9 mouse cellular contexts compared by ENCODE assay signal in genomic region chr3:41070519-41070918, GRCm38 (mm10). TPM values are rescaled to one million over a fixed set of nuclear protein-coding genes. Genes with fewer than 3 reads are reported as not detected.
DNase-seq lines count a peak whose midpoint lies in the region; ATAC-seq and TF ChIP-seq lines count a peak whose summit lies in the region.
"Had no signal": no experiment of that assay in that cellular context is flagged by ENCODE, and none has a peak within 500 bp of the region (broad histone marks: within the 10 kb centered on the region; RNA-seq: fewer than 3 reads in every experiment).

No protein-coding gene starts in this region.

- TF ChIP-seq POLR2A in lung, adult 2 months (IDR thresholded peaks at IDR 0.05; ENCODE audit: borderline replicate concordance, extremely low read depth, low read depth, low read length): no peak

- 80% methylated on average over 2 of the region's 2 CpGs for WGBS in lung, adult 2 months

- DNase-seq in cerebellum, postnatal 4 days (ENCODE audit: low spot score in 2 of 2): no peak
- peak; percentile 29 to 34 for DNase-seq in heart, postnatal 10 days
- no peak for DNase-seq in heart, adult 9 months (ENCODE audit: low spot score in 2 of 2)
- DNase-seq in lung, adult 2 months: no peak
- no peak for DNase-seq in lung, adult 18-20 months
- DNase-seq in kidney, postnatal 10 days: peak; percentile 12
- DNase-seq in spleen, postnatal 4 days (ENCODE audit: low spot score in 2 of 2): no peak
- DNase-seq: liver, embryonic 13.5 days had no signal

- no peak overlapping the region for H3K4me3 ChIP-seq in lung, adult 2 months (replicated peaks; ENCODE audit: extremely low read depth, low read depth, low read length)
- H3K4me3 ChIP-seq: liver, embryonic 13.5 days had no signal

- intact Hi-C loops in heart, postnatal 10 days (cut with DNase I): loop anchor here (10.0 kb wide), 1 partner anchor 674 kb away; the partner anchor contains the start of genes D3Ertd751e and Sclt1

- no peaks in the 10 kb centered on the region for H3K4me1 ChIP-seq in lung, adult 2 months (ENCODE audit: control insufficient read depth, insufficient read depth, low read length)

- peak; percentile 71; the same call in 1 of the 2 replicates for ATAC-seq in cerebellum, adult (ENCODE audit: insufficient number of reproducible peaks, low FRiP score, low TSS enrichment)

- peak; percentile 53 for TF ChIP-seq CTCF in lung, adult 2 months (IDR thresholded peaks at IDR 0.05; ENCODE audit: insufficient read depth, low read length)

RNA-seq across cellular contexts. Expression of gene Pgrmc2, which starts 12.3 kb away (rescaled TPM):
- total RNA-seq in heart, postnatal 10 days (2021): 10 to 100 TPM; 42.3 to 46.9 TPM
- 15.8 and 19.1 TPM in 2 replicates for polyA plus RNA-seq in lung, adult 2 months (2012; rRNA removed)

Comparison
In these comparisons a context has a peak if more than half of its experiments do, and no peak if none do; other contexts are left out.
1. DNase-seq: peak in heart, postnatal 10 days (2 of 2) and kidney, postnatal 10 days (single experiment); none in cerebellum, postnatal 4 days (0 of 2), heart, adult 9 months (0 of 2), lung, adult 2 months (single experiment), lung, adult 18-20 months (0 of 2) and spleen, postnatal 4 days (0 of 2).